Mouse (Mus musculus) adipocyte (in vitro differentiated cells): ENCODE measurements around the gene Srd5a3.

Source experiments
- DNase-seq: peaks from one replicate; pipeline ENCODE4 v3.0.0-alpha.2; 2016; ENCODE audit warnings: low spot score

Srd5a3 gene

GRCm38 (mm10) chr5:76193075-76193474, 53.0 kb downstream of the Srd5a3 start:
- DNase-seq: no peak

GRCm38 (mm10) chr5:76194377-76194945, 54.4 kb downstream of the Srd5a3 start:
- no peak for DNase-seq

DNA sequence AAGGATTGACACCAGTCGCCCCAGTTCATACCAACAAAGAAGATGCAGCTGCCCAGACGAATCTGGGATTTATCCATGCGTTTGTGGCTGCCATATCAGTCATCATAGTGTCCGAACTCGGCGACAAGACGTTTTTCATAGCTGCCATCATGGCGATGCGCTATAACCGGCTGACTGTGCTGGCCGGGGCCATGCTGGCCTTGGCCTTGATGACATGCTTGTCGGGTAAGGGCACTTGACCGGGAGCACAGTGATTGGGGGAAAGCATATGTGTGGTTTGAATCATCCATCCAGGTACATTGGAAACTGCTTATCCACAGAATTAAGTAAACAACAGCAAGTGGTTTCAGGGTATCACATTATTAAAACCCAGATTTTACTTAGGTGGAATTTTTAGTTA, 59.3 kb downstream of the Srd5a3 start:
- no peak for DNase-seq

- DNase-seq: no peak
These were observed 63.1 kb downstream of the Srd5a3 start for GRCm38 (mm10) chr5:76203171-76203570.
